Mouse (Mus musculus): ENCODE data around the gene Pnn.

Pnn gene

GRCm38 (mm10) chr12:59074052-59074451, 7.4 kb downstream of the Pnn start:
- DNase-seq (ENCODE audit: low read depth, low spot score), result no peak

GRCm38 (mm10) chr12:59076996-59077395, 10.3 kb downstream of the Pnn start:
- no peak for DNase-seq (ENCODE audit: low read depth, low spot score)

- no peak for DNase-seq (ENCODE audit: low read depth, low spot score)
These were observed 11.2 kb downstream of the Pnn start for GRCm38 (mm10) chr12:59077883-59078282.

GRCm38 (mm10) chr12:59080461-59080860, 13.8 kb downstream of the Pnn start:
- DNase-seq (ENCODE audit: low read depth, low spot score), result no peak

- DNase-seq (ENCODE audit: low read depth, low spot score), result peak; percentile 69
These were observed 17.8 kb downstream of the Pnn start for GRCm38 (mm10) chr12:59084446-59084845.

GRCm38 (mm10) chr12:59086171-59086570, 19.5 kb downstream of the Pnn start:
- DNase-seq (ENCODE audit: low read depth, low spot score), result no peak

GRCm38 (mm10) chr12:59093543-59093942, 26.9 kb downstream of the Pnn start:
- DNase-seq (ENCODE audit: low read depth, low spot score), result no peak

GRCm38 (mm10) chr12:59095104-59096025, 28.7 kb downstream of the Pnn start, which contains the start of gene Mia2:
Gene Mia2, plus strand, starts transcription at chr12:59095799.
- DNase-seq (ENCODE audit: low read depth, low spot score), result peak; percentile 15

GRCm38 (mm10) chr12:59104771-59105170, 38.1 kb downstream of the Pnn start:
- no peak for DNase-seq (ENCODE audit: low read depth, low spot score)

GRCm38 (mm10) chr12:59105914-59106313, 39.2 kb downstream of the Pnn start:
- DNase-seq (ENCODE audit: low read depth, low spot score), result no peak

- no peak for DNase-seq (ENCODE audit: low read depth, low spot score)
These were observed 39.8 kb downstream of the Pnn start for GRCm38 (mm10) chr12:59106491-59106890.

GRCm38 (mm10) chr12:59107926-59108325, 41.2 kb downstream of the Pnn start:
- no peak for DNase-seq (ENCODE audit: low read depth, low spot score)

GRCm38 (mm10) chr12:59117184-59117583, 50.5 kb downstream of the Pnn start:
- no peak for DNase-seq (ENCODE audit: low read depth, low spot score)
